In genomic region chr6:50312647-50313046, GRCm38 (mm10) we compare ENCODE assay signal across 8 mouse cellular contexts. TPM values are rescaled to one million over a fixed set of nuclear protein-coding genes. Genes with fewer than 3 reads are reported as not detected.
DNase-seq lines count a peak whose midpoint lies in the region; ATAC-seq and TF ChIP-seq lines count a peak whose summit lies in the region.

No protein-coding gene starts in this region.

- peak; percentile 95 for DNase-seq in heart, adult 11 months
- DNase-seq in embryo, embryonic 9.5 days (ENCODE audit: extremely low spot score) = peak; percentile 70
- DNase-seq in kidney, adult 18-20 months = peak; percentile 73
- peak; percentile 82 for DNase-seq in limb, embryonic 10.5 days (ENCODE audit: low spot score)
- DNase-seq in midbrain, postnatal 0 days (ENCODE audit: low spot score) = peak; percentile 83
- DNase-seq in spleen, postnatal 14 days (ENCODE audit: low spot score in 2 of 2) = peak; percentile 51 to 57

- no peaks in the 10 kb centered on the region for H3K27me3 ChIP-seq in heart, embryonic 11.5 days (ENCODE audit: control insufficient read depth, insufficient read depth, low read length)
- H3K27me3 ChIP-seq in limb, embryonic 10.5 days (ENCODE audit: low read depth, poor library complexity, severe bottlenecking) = no peaks in the 10 kb centered on the region
- no peaks in the 10 kb centered on the region for H3K27me3 ChIP-seq in midbrain, postnatal 0 days (ENCODE audit: insufficient read depth, low read length)

- H3K4me2 ChIP-seq in heart, embryonic 11.5 days = no peak overlapping the region
- no peak overlapping the region for H3K4me2 ChIP-seq in midbrain, postnatal 0 days (ENCODE audit: low read depth, low read length, poor library complexity, severe bottlenecking)

- no peak overlapping the region for H3K9ac ChIP-seq in heart, embryonic 11.5 days (ENCODE audit: low read depth, low read length)
- no peak overlapping the region for H3K9ac ChIP-seq in midbrain, postnatal 0 days (replicated peaks; ENCODE audit: low read length, poor library complexity, severe bottlenecking)

- no peak overlapping the region for H3K27ac ChIP-seq in heart, embryonic 11.5 days (ENCODE audit: low read depth, low read length)
- H3K27ac ChIP-seq in limb, embryonic 10.5 days = no peak overlapping the region
- H3K27ac ChIP-seq in midbrain, postnatal 0 days (ENCODE audit: low read depth, low read length) = no peak overlapping the region

- no peaks in the 10 kb centered on the region for H3K9me3 ChIP-seq in heart, embryonic 11.5 days (replicated peaks; ENCODE audit: control insufficient read depth, low read length)
- H3K9me3 ChIP-seq in limb, embryonic 10.5 days (replicated peaks) = no peaks in the 10 kb centered on the region
- H3K9me3 ChIP-seq in midbrain, postnatal 0 days (ENCODE audit: low read length) = no peaks in the 10 kb centered on the region

- peak; percentile 88 for TF ChIP-seq CTCF in midbrain, postnatal 0 days (IDR thresholded peaks at IDR 0.05)

- WGBS in heart, embryonic 11.5 days (ENCODE audit: insufficient replicate concordance) = 38% methylated on average over 4 of the region's 4 CpGs
- whole genome bisulfite sequencing in limb, embryonic 10.5 days = 44% methylated on average over 4 of the region's 4 CpGs
- 48% methylated on average over 4 of the region's 4 CpGs for WGBS in midbrain, postnatal 0 days

- H3K4me3 ChIP-seq in heart, embryonic 11.5 days (ENCODE audit: low read depth, low read length) = no peak overlapping the region
- H3K4me3 ChIP-seq in limb, embryonic 10.5 days = no peak overlapping the region
- H3K4me3 ChIP-seq in midbrain, postnatal 0 days (ENCODE audit: low read depth, low read length) = no peak overlapping the region

- ATAC-seq in heart, embryonic 11.5 days (replicated peaks; ENCODE audit: insufficient number of reproducible peaks, low FRiP score, low TSS enrichment) = no peak
- peak; percentile 93 for ATAC-seq in granulocyte monocyte progenitor cell, adult 5-6 weeks (replicated peaks; ENCODE audit: poor library complexity, severe bottlenecking)
- ATAC-seq in midbrain, postnatal 0 days (ENCODE audit: low FRiP score) = peak; percentile 49; the same call in 1 of the 2 replicates

- H3K36me3 ChIP-seq in heart, embryonic 11.5 days (ENCODE audit: control insufficient read depth, insufficient read depth, low read length) = no peaks in the 10 kb centered on the region
- no peaks in the 10 kb centered on the region for H3K36me3 ChIP-seq in limb, embryonic 10.5 days
- no peaks in the 10 kb centered on the region for H3K36me3 ChIP-seq in midbrain, postnatal 0 days (ENCODE audit: insufficient read depth, low read length)

- H3K4me1 ChIP-seq in heart, embryonic 11.5 days (ENCODE audit: control insufficient read depth, insufficient read depth, low read length) = no peaks in the 10 kb centered on the region; the same call in 1 of the 2 replicates
- H3K4me1 ChIP-seq in limb, embryonic 10.5 days = no peaks in the 10 kb centered on the region
- no peaks in the 10 kb centered on the region for H3K4me1 ChIP-seq in midbrain, postnatal 0 days (ENCODE audit: insufficient read depth, low read length)

RNA-seq across cellular contexts. Expression of gene Gsdme, which starts 49.0 kb away (rescaled TPM):
- polyA plus RNA-seq in heart, embryonic 11.5 days (2014; fragmentation: Nextera tagmentation; extraction: Ambion mirVana) = 29.0 and 32.4 TPM in 2 replicates
- 4.4 and 7.4 TPM in 2 replicates for total RNA-seq in granulocyte monocyte progenitor cell, adult 5-6 weeks (2014; fragmentation: Nextera tagmentation)
- total RNA-seq in granulocyte monocyte progenitor cell, adult 5-6 weeks (2017) = 6.4 and 11.0 TPM in 2 replicates
- 42.3 and 46.4 TPM in 2 replicates for polyA plus RNA-seq in limb, embryonic 10.5 days (2016; fragmentation: Nextera tagmentation; extraction: Ambion mirVana)
- 22.7 and 25.8 TPM in 2 replicates for total RNA-seq in midbrain, postnatal 0 days (2014; rRNA removed)
- 88.6 and 89.5 TPM in 2 replicates for polyA plus RNA-seq in midbrain, postnatal 0 days (2015; fragmentation: Nextera tagmentation; extraction: Ambion mirVana)
